Mouse (Mus musculus) kidney, embryonic 14.5 days (tissue): Measurements from ENCODE around the gene Apbb2. TPM values are rescaled to one million over a fixed set of nuclear protein-coding genes. Genes with fewer than 3 reads are reported as not detected.
A peak's percentile ranks its signal among the peaks of the same experiment; 100 is the strongest.

ENCODE experiments used
- ATAC-seq: fragments of 200-750 bp; cut with Nextera tagmentation; 2 replicates; pipeline ENCODE4 v1.8.0; 2017; ENCODE audit warnings: moderate number of reproducible peaks, mild to moderate bottlenecking, moderate TSS enrichment, moderate library complexity; ENCODE audit not compliant: low FRiP score, low TSS enrichment
- H3K27ac ChIP-seq: fragments of 300-500 bp; sonication (generic); 2 replicates; pipeline ENCODE4 v1.5.1; 2014; ENCODE audit warnings: low read depth, mild to moderate bottlenecking, low read length, moderate library complexity, mixed read lengths
- H3K27me3 ChIP-seq: fragments of 300-500 bp; sonication (generic); 2 replicates; pipeline ENCODE4 v1.6.1; 2014; ENCODE audit warnings: mild to moderate bottlenecking, low read length; ENCODE audit not compliant: control insufficient read depth, insufficient read depth
- H3K36me3 ChIP-seq: fragments of 300-500 bp; sonication (generic); 2 replicates; pipeline ENCODE4 v1.6.1; 2014; ENCODE audit warnings: low read length, mixed read lengths; ENCODE audit not compliant: control insufficient read depth, insufficient read depth
- H3K4me1 ChIP-seq: fragments of 300-500 bp; sonication (generic); 2 replicates; pipeline ENCODE4 v1.6.1; 2014; ENCODE audit warnings: low read length, mixed read lengths; ENCODE audit not compliant: control insufficient read depth, insufficient read depth
- H3K4me2 ChIP-seq: fragments of 300-500 bp; sonication (generic); replicated peaks from 2 replicates; pipeline ENCODE4 v1.6.1; 2014; ENCODE audit warnings: low read depth, mild to moderate bottlenecking, low read length
- H3K4me3 ChIP-seq: fragments of 300-500 bp; sonication (generic); 2 replicates; pipeline ENCODE4 v1.5.1; 2014; ENCODE audit warnings: mild to moderate bottlenecking, low read length
- H3K9ac ChIP-seq: fragments of 300-500 bp; sonication (generic); 2 replicates; pipeline ENCODE4 v1.6.1; 2014; ENCODE audit warnings: low read depth, mild to moderate bottlenecking, low read length, moderate library complexity
- H3K9me3 ChIP-seq: fragments of 300-500 bp; sonication (generic); 2 replicates; pipeline ENCODE4 v1.6.1; 2016; ENCODE audit warnings: low read length; ENCODE audit not compliant: control insufficient read depth
- WGBS: fragments of 180-500 bp; shearing (Covaris S2); extraction: QIAGEN DNeasy Blood & Tissue Kit; methylation state at CpG from one replicate; pipeline ENCODE4 v1.1.7; 2014; 5-methylcytosine and 5-hydroxymethylcytosine counted together
- polyA plus RNA-seq: library from polyadenylated mRNA; unstranded; fragments of >200 nt; fragmentation: Nextera tagmentation; extraction: Ambion mirVana; gene quantifications from 2 replicates; pipeline ENCODE4 v1.2.1, GENCODE M21; 2014

Apbb2 gene
- polyA plus RNA-seq, 1 experiment from 2014 or later, result 55.9 TPM

- Histone ChIP-seq H3K36me3 (no peaks in the 10 kb centered on the region), H3K4me3 (peak overlapping the region; percentile 91; the same call in 1 of the 2 replicates), H3K9me3 (no peaks in the 10 kb centered on the region), H3K4me2 (peak overlapping the region; percentile 85; the same call in 1 of the 2 replicates), H3K4me1 (peaks cover 22% of the 10 kb centered on the region), H3K27ac (0 out of 2 replicates have a peak overlapping the region, but pooled peaks have one; percentile 38), H3K27me3 (no peaks in the 10 kb centered on the region), H3K9ac (no peak overlapping the region)
- 30% methylated on average over 11 of the region's 11 CpGs for WGBS
- ATAC-seq, result no peak
Measured at GRCm38 (mm10) chr5:66619195-66619594, 611 bp upstream of the Apbb2 start.

GRCm38 (mm10) chr5:66617921-66618460, 593 bp downstream of the Apbb2 start:
- Histone ChIP-seq H3K36me3 (no peaks in the 10 kb centered on the region), H3K27me3 (no peaks in the 10 kb centered on the region), H3K4me2 (peak overlapping the region; percentile 85), H3K9ac (peak overlapping the region; percentile 95), H3K4me1 (peaks cover 34% of the 10 kb centered on the region), H3K27ac (peak overlapping the region; percentile 97), H3K9me3 (no peaks in the 10 kb centered on the region), H3K4me3 (peak overlapping the region; percentile 91)
- ATAC-seq, result peak; percentile 48
- under 1% methylated on average over 52 of the region's 54 CpGs for WGBS

GRCm38 (mm10) chr5:66614940-66615339, 3.6 kb downstream of the Apbb2 start:
- H3K4me1 ChIP-seq, result peaks cover 52% of the 10 kb centered on the region
- no peak overlapping the region for H3K9ac ChIP-seq
- no peak overlapping the region for H3K4me2 ChIP-seq
- ATAC-seq, result no peak
- H3K27ac ChIP-seq, result no peak overlapping the region
- H3K4me3 ChIP-seq, result no peak overlapping the region
- H3K27me3 ChIP-seq, result no peaks in the 10 kb centered on the region
- H3K36me3 ChIP-seq, result no peaks in the 10 kb centered on the region
- 63% methylated on average over 4 of the region's 4 CpGs for WGBS
- H3K9me3 ChIP-seq, result no peaks in the 10 kb centered on the region

GRCm38 (mm10) chr5:66613725-66614124, 4.9 kb downstream of the Apbb2 start:
- no peak overlapping the region for H3K4me2 ChIP-seq
- 21% methylated on average over 3 of the region's 3 CpGs for WGBS
- H3K4me1 ChIP-seq, result peaks cover 52% of the 10 kb centered on the region
- H3K27me3 ChIP-seq, result no peaks in the 10 kb centered on the region
- H3K36me3 ChIP-seq, result no peaks in the 10 kb centered on the region
- H3K9ac ChIP-seq, result no peak overlapping the region
- no peaks in the 10 kb centered on the region for H3K9me3 ChIP-seq
- H3K4me3 ChIP-seq, result no peak overlapping the region
- peak overlapping the region; percentile 3; the same call in 1 of the 2 replicates for H3K27ac ChIP-seq
- ATAC-seq, result no peak

GRCm38 (mm10) chr5:66612964-66613363, 5.6 kb downstream of the Apbb2 start:
- H3K4me2 ChIP-seq, result no peak overlapping the region
- ATAC-seq, result no peak
- H3K9ac ChIP-seq, result no peak overlapping the region
- no peak overlapping the region for H3K4me3 ChIP-seq
- peak overlapping the region; percentile 3; the same call in 1 of the 2 replicates for H3K27ac ChIP-seq
- WGBS, result 58% methylated on average over 5 of the region's 5 CpGs
- H3K36me3 ChIP-seq, result no peaks in the 10 kb centered on the region
- peaks cover 52% of the 10 kb centered on the region for H3K4me1 ChIP-seq
- no peaks in the 10 kb centered on the region for H3K27me3 ChIP-seq
- no peaks in the 10 kb centered on the region for H3K9me3 ChIP-seq

GRCm38 (mm10) chr5:66611851-66612250, 6.7 kb downstream of the Apbb2 start:
- no peaks in the 10 kb centered on the region for H3K9me3 ChIP-seq
- ATAC-seq, result no peak
- no peaks in the 10 kb centered on the region for H3K27me3 ChIP-seq
- no peak overlapping the region for H3K9ac ChIP-seq
- H3K27ac ChIP-seq, result no peak overlapping the region
- H3K36me3 ChIP-seq, result no peaks in the 10 kb centered on the region
- WGBS, result 51% methylated on average over 4 of the region's 4 CpGs
- no peak overlapping the region for H3K4me3 ChIP-seq
- peaks cover 50% of the 10 kb centered on the region for H3K4me1 ChIP-seq
- H3K4me2 ChIP-seq, result no peak overlapping the region

GRCm38 (mm10) chr5:66611361-66611760, 7.2 kb downstream of the Apbb2 start:
- Histone ChIP-seq H3K9ac (no peak overlapping the region), H3K4me3 (no peak overlapping the region), H3K4me2 (no peak overlapping the region), H3K36me3 (no peaks in the 10 kb centered on the region), H3K4me1 (peaks cover 48% of the 10 kb centered on the region), H3K27ac (no peak overlapping the region), H3K27me3 (no peaks in the 10 kb centered on the region), H3K9me3 (no peaks in the 10 kb centered on the region)
- WGBS, result 90% methylated on average over 5 of the region's 5 CpGs
- no peak for ATAC-seq

- peaks cover 47% of the 10 kb centered on the region for H3K4me1 ChIP-seq
- H3K4me2 ChIP-seq, result no peak overlapping the region
- H3K27ac ChIP-seq, result no peak overlapping the region
- no peak overlapping the region for H3K4me3 ChIP-seq
- no peak for ATAC-seq
- no peaks in the 10 kb centered on the region for H3K27me3 ChIP-seq
- no peak overlapping the region for H3K9ac ChIP-seq
- 83% methylated on average over 12 of the region's 12 CpGs for WGBS
- H3K36me3 ChIP-seq, result no peaks in the 10 kb centered on the region
- H3K9me3 ChIP-seq, result no peaks in the 10 kb centered on the region
Measured at GRCm38 (mm10) chr5:66610270-66610669, 8.3 kb downstream of the Apbb2 start.

GRCm38 (mm10) chr5:66609306-66609705, 9.3 kb downstream of the Apbb2 start:
- no peak overlapping the region for H3K9ac ChIP-seq
- H3K36me3 ChIP-seq, result no peaks in the 10 kb centered on the region
- no peak overlapping the region for H3K27ac ChIP-seq
- ATAC-seq, result no peak
- no peak overlapping the region for H3K4me3 ChIP-seq
- 14% methylated on average over 7 of the region's 7 CpGs for WGBS
- no peaks in the 10 kb centered on the region for H3K9me3 ChIP-seq
- peaks cover 37% of the 10 kb centered on the region for H3K4me1 ChIP-seq
- no peaks in the 10 kb centered on the region for H3K27me3 ChIP-seq
- no peak overlapping the region; the same call in 1 of the 2 replicates for H3K4me2 ChIP-seq
